Mouse (Mus musculus): ENCODE data around the gene Agbl1. TPM values are rescaled to one million over a fixed set of nuclear protein-coding genes. Genes with fewer than 3 reads are reported as not detected.

The Agbl1 gene
- total and polyA plus RNA-seq, 3 experiments = not detected

DNA sequence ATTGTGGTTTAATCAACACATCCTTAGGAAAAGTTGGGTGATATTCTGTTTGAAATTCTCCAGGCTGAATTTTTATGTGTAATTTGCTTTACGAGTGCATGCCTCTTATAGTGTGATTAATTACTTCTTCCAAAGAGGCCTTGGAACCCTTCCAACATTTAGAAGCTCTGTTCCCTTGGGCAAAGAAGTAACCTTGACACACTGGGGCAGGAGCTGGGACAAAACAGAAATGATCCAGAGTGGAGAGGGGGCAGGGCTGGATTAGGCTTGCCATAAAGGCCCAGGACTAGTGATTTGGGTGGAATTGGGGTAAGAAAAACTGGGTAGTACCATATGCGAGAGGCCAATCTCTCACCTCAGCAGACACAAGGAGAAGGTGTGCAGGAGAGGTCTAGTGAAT is 316.8 kb downstream of the Agbl1 start:
- H3K4me1 ChIP-seq (ENCODE audit: control insufficient read depth in 1 of 2, insufficient read depth in 2 of 2) = no peaks in the 10 kb centered on the region
- no peaks in the 10 kb centered on the region for H3K9me3 ChIP-seq (replicated peaks; ENCODE audit: low read length)
- H3K4me3 ChIP-seq (replicated peaks in 1 of 3; ENCODE audit: low read depth in 2 of 3, low read length in 2 of 3, poor library complexity in 1 of 3) = no peak overlapping the region
- H3K36me3 ChIP-seq (replicated peaks in 1 of 2; ENCODE audit: control insufficient read depth in 1 of 2, insufficient read depth in 1 of 2, low read length in 1 of 2) = no peaks in the 10 kb centered on the region
- peaks cover 4% of the 10 kb centered on the region for H3K27me3 ChIP-seq (replicated peaks)
- no peak overlapping the region for H3K4me2 ChIP-seq (ENCODE audit: insufficient read depth, low read depth, poor library complexity, severe bottlenecking)
- H3K79me2 ChIP-seq (replicated peaks; ENCODE audit: control insufficient read depth, extremely low read depth, insufficient read depth, poor library complexity, severe bottlenecking) = no peaks in the 10 kb centered on the region
- DNase-seq (ENCODE audit: extremely low read depth) = no peak
- no peak overlapping the region for H3K9ac ChIP-seq (ENCODE audit: insufficient read depth, low read depth)
- TF ChIP-seq EP300 (IDR thresholded peaks at IDR 0.05; ENCODE audit: low read length) (no peak), TCF12 (IDR thresholded peaks at IDR 0.05; ENCODE audit: low read depth, low read length) (no peak), SIN3A (IDR thresholded peaks at IDR 0.05; ENCODE audit: low read length) (no peak), MXI1 (IDR thresholded peaks at IDR 0.05; ENCODE audit: low read depth, low read length) (no peak), MAX (IDR thresholded peaks at IDR 0.05; ENCODE audit: low read length) (no peak), PAX5 (IDR thresholded peaks at IDR 0.05; ENCODE audit: low read length) (no peak), CHD2 (IDR thresholded peaks at IDR 0.05; ENCODE audit: low read length) (no peak), UBTF (IDR thresholded peaks at IDR 0.05; ENCODE audit: low read depth, low read length) (no peak)
- H3K27ac ChIP-seq (ENCODE audit: insufficient read depth, low read depth) = no peak overlapping the region
- dilution Hi-C loops (cut with MboI; ENCODE audit: extremely low pct_ligation_motif_present, extremely low pct_unique_long_range_greater_than_20kb, low sequenced_read_pairs) = no loop called here
- in situ Hi-C loops (cut with MboI; ENCODE audit: low pct_ligation_motif_present, low pct_unique_long_range_greater_than_20kb, low sequenced_read_pairs) = no loop called here

DNA sequence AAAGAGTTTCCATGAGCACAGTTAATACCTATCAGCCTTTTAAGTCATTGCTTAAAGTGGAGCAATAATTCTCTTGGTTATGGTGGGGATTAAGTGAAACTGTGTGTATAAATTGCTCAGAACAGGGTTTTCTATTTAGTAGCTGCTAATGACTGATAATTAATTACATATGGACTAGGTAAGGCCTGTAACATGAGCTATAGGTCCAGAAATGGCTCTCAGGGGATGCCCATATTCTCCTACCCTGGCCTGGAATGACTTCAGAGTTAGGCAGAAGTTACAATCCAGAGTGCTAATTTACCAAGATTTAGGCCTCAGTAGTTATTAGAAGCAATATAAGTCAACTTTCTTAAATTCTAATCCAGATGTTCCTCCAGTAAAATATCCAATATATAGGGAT is 317.6 kb downstream of the Agbl1 start:
- H3K9me3 ChIP-seq (replicated peaks; ENCODE audit: low read length) = no peaks in the 10 kb centered on the region
- H3K4me3 ChIP-seq (replicated peaks in 1 of 3; ENCODE audit: low read depth in 2 of 3, low read length in 2 of 3, poor library complexity in 1 of 3) = no peak overlapping the region
- no peaks in the 10 kb centered on the region for H3K36me3 ChIP-seq (replicated peaks in 1 of 2; ENCODE audit: control insufficient read depth in 1 of 2, insufficient read depth in 1 of 2, low read length in 1 of 2)
- H3K27me3 ChIP-seq (replicated peaks) = peaks cover 4% of the 10 kb centered on the region
- H3K79me2 ChIP-seq (replicated peaks; ENCODE audit: control insufficient read depth, extremely low read depth, insufficient read depth, poor library complexity, severe bottlenecking) = no peaks in the 10 kb centered on the region
- in situ Hi-C loops (cut with MboI; ENCODE audit: low pct_ligation_motif_present, low pct_unique_long_range_greater_than_20kb, low sequenced_read_pairs) (no loop called here), dilution Hi-C loops (cut with MboI; ENCODE audit: extremely low pct_ligation_motif_present, extremely low pct_unique_long_range_greater_than_20kb, low sequenced_read_pairs) (no loop called here)
- H3K4me2 ChIP-seq (ENCODE audit: insufficient read depth, low read depth, poor library complexity, severe bottlenecking) = no peak overlapping the region
- H3K27ac ChIP-seq (ENCODE audit: insufficient read depth, low read depth) = no peak overlapping the region
- TF ChIP-seq POLR2AphosphoS2 (IDR thresholded peaks at IDR 0.05; ENCODE audit: low read depth, low read length) (no peak), UBTF (IDR thresholded peaks at IDR 0.05; ENCODE audit: low read depth, low read length) (no peak), EP300 (IDR thresholded peaks at IDR 0.05; ENCODE audit: low read length) (no peak), NELFE (IDR thresholded peaks at IDR 0.05; ENCODE audit: low read depth, low read length) (no peak), KAT2A (IDR thresholded peaks at IDR 0.05; ENCODE audit: insufficient replicate concordance, low read length) (no peak), SMC3 (IDR thresholded peaks at IDR 0.05; ENCODE audit: low read depth, low read length) (no peak)
- no peak overlapping the region for H3K9ac ChIP-seq (ENCODE audit: insufficient read depth, low read depth)
- no peak for DNase-seq (ENCODE audit: extremely low read depth)
- H3K4me1 ChIP-seq (ENCODE audit: control insufficient read depth in 1 of 2, insufficient read depth in 2 of 2) = no peaks in the 10 kb centered on the region

DNA sequence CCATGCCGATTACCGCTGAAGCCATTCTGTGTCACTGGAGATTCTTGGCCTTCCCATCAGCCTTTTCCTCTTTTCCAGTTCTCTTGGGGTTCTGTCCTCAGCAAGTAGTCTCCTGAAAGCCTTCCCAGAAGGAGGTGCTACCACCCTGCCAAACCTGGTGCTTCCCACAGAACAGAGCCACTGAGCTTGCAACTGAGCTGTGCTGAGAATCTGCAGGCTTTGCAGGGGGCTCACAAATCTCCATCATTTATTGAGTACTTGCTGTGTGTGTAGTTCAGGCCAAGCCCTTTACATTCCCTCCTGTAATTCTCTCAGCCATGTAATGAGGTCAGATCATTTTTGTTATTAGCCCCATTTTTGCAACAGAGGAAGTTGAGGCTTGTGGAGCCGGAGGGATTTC is 322.2 kb downstream of the Agbl1 start:
- TF ChIP-seq TCF12 (IDR thresholded peaks at IDR 0.05; ENCODE audit: low read depth, low read length) (no peak), UBTF (IDR thresholded peaks at IDR 0.05; ENCODE audit: low read depth, low read length) (no peak), RAD21 (IDR thresholded peaks at IDR 0.05; ENCODE audit: low read depth, low read length) (no peak), POLR2A (IDR thresholded peaks at IDR 0.05; ENCODE audit: low read depth, low read length) (no peak), NRF1 (IDR thresholded peaks at IDR 0.05; ENCODE audit: low read depth, low read length) (no peak), IRF4 (IDR thresholded peaks at IDR 0.05; ENCODE audit: low read depth, low read length) (no peak), MAFK (IDR thresholded peaks at IDR 0.05; ENCODE audit: insufficient replicate concordance, low read length) (no peak), USF2 (conservative IDR thresholded peaks at IDR 0.05; ENCODE audit: low read depth, low read length) (no peak), MAX (IDR thresholded peaks at IDR 0.05; ENCODE audit: low read length) (no peak), MXI1 (IDR thresholded peaks at IDR 0.05; ENCODE audit: low read depth, low read length) (no peak), POLR2AphosphoS2 (IDR thresholded peaks at IDR 0.05; ENCODE audit: low read depth, low read length) (no peak), TBP (conservative IDR thresholded peaks at IDR 0.05; ENCODE audit: low read depth, low read length) (no peak), CHD2 (IDR thresholded peaks at IDR 0.05; ENCODE audit: low read length) (no peak), RCOR1 (conservative IDR thresholded peaks at IDR 0.05; ENCODE audit: low read depth, low read length) (no peak), ZKSCAN1 (IDR thresholded peaks at IDR 0.05; ENCODE audit: borderline replicate concordance, low read depth, low read length) (no peak)
- in situ Hi-C loops (cut with MboI; ENCODE audit: low pct_ligation_motif_present, low pct_unique_long_range_greater_than_20kb, low sequenced_read_pairs) (no loop called here), dilution Hi-C loops (cut with MboI; ENCODE audit: extremely low pct_ligation_motif_present, extremely low pct_unique_long_range_greater_than_20kb, low sequenced_read_pairs) (no loop called here)
- H3K79me2 ChIP-seq (replicated peaks; ENCODE audit: control insufficient read depth, extremely low read depth, insufficient read depth, poor library complexity, severe bottlenecking) = no peaks in the 10 kb centered on the region
- DNase-seq (ENCODE audit: extremely low read depth) = no peak
- no peaks in the 10 kb centered on the region for H3K36me3 ChIP-seq (replicated peaks in 1 of 2; ENCODE audit: control insufficient read depth in 1 of 2, insufficient read depth in 1 of 2, low read length in 1 of 2)
- H3K27ac ChIP-seq (ENCODE audit: insufficient read depth, low read depth) = no peak overlapping the region
- no peak overlapping the region for H3K4me3 ChIP-seq (replicated peaks in 1 of 3; ENCODE audit: low read depth in 2 of 3, low read length in 2 of 3, poor library complexity in 1 of 3)
- H3K27me3 ChIP-seq (replicated peaks) = peaks cover 2% of the 10 kb centered on the region
- no peaks in the 10 kb centered on the region for H3K4me1 ChIP-seq (ENCODE audit: control insufficient read depth in 1 of 2, insufficient read depth in 2 of 2)
- H3K9ac ChIP-seq (ENCODE audit: insufficient read depth, low read depth) = no peak overlapping the region
- no peak overlapping the region for H3K4me2 ChIP-seq (ENCODE audit: insufficient read depth, low read depth, poor library complexity, severe bottlenecking)
- no peaks in the 10 kb centered on the region for H3K9me3 ChIP-seq (replicated peaks; ENCODE audit: low read length)

Measured in CH12.LX (cell line).